Mouse (Mus musculus): ENCODE results near the gene Mettl16. TPM values are rescaled to one million over a fixed set of nuclear protein-coding genes. Genes with fewer than 3 reads are reported as not detected.

The Mettl16 gene
- polyA plus RNA-seq, 1 experiment: 9.2 TPM

DNA sequence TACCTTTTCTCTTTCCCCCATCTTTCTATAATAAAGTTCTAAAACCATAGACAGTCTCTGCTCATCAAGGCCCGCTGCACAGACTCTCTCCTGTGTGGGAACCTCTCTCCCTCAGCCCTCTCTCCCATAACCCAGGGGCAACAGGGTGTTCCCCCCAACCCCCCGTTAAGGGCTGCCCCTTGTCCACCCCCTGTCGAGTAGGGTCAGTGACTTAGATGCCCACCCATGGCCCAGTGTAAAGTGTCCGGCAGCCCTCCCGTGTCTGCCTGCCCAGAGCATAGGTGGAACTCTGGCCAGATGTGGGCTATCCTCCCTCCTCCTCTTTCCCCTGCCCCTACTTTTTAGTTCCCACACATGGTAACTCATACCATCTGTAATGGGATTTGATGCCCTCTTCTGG is 40.9 kb downstream of the Mettl16 start:
- H3K27ac ChIP-seq (ENCODE audit: insufficient read depth, low read depth, low read length): no peak overlapping the region
- no peak overlapping the region for H3K4me3 ChIP-seq (ENCODE audit: insufficient read depth, low read length)
- H3K4me1 ChIP-seq (ENCODE audit: control insufficient read depth, insufficient read depth, low read length): no peaks in the 10 kb centered on the region
- TF ChIP-seq POLR2A (IDR thresholded peaks at IDR 0.05; ENCODE audit: borderline replicate concordance, low read depth, low read length): no peak
- TF ChIP-seq CTCF (IDR thresholded peaks at IDR 0.05; ENCODE audit: low read depth, low read length): no peak

DNA sequence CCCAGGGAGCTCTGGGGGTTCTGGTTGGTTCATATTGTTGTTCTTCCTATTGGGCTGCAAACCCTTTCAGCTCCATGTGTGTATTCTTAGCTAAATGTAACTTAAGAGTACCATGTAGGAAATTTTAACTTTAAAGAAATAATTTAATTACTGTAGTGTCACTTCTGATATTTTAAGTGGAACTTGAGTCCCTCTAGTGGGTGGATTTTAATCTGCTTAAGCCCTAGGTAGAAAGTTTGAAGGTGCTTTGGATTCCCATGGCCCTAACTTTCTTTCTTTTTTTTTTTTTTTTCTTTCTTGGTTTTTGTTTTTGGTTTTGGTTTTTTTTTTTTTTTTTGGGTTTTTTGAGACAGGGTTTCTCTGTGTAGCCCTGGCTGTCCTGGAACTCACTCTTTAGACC is 45.2 kb downstream of the Mettl16 start:
- Histone ChIP-seq H3K4me1 (ENCODE audit: control insufficient read depth, insufficient read depth, low read length) (no peaks in the 10 kb centered on the region), H3K4me3 (ENCODE audit: insufficient read depth, low read length) (no peak overlapping the region), H3K27ac (ENCODE audit: insufficient read depth, low read depth, low read length) (no peak overlapping the region)
- TF ChIP-seq POLR2A (IDR thresholded peaks at IDR 0.05; ENCODE audit: borderline replicate concordance, low read depth, low read length) (no peak), CTCF (IDR thresholded peaks at IDR 0.05; ENCODE audit: low read depth, low read length) (no peak)

DNA sequence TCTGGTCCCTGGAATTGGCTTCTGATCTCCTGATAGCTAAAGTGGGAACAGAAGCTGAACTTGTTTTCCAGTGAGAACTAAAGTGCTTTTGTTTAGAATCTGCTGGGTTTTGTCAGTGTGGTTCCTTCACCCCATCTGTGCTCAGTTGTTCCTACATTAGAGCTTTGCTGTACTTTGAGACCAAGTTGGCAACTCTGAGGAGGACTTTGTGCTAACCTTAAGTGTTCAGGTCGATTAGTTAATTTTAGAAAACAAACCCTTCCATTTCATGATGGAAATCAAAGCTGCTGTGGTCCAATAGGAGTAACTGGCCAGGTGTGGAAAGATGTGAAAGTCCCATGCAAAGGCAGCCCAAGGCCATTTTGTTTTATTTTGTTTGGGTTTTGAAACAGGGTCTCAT is 50.3 kb downstream of the Mettl16 start:
- H3K27ac ChIP-seq (ENCODE audit: insufficient read depth, low read depth, low read length): no peak overlapping the region
- no peak overlapping the region for H3K4me3 ChIP-seq (ENCODE audit: insufficient read depth, low read length)
- peaks cover 12% of the 10 kb centered on the region for H3K4me1 ChIP-seq (ENCODE audit: control insufficient read depth, insufficient read depth, low read length)
- no peak for TF ChIP-seq POLR2A (IDR thresholded peaks at IDR 0.05; ENCODE audit: borderline replicate concordance, low read depth, low read length)
- TF ChIP-seq CTCF (IDR thresholded peaks at IDR 0.05; ENCODE audit: low read depth, low read length): no peak

DNA sequence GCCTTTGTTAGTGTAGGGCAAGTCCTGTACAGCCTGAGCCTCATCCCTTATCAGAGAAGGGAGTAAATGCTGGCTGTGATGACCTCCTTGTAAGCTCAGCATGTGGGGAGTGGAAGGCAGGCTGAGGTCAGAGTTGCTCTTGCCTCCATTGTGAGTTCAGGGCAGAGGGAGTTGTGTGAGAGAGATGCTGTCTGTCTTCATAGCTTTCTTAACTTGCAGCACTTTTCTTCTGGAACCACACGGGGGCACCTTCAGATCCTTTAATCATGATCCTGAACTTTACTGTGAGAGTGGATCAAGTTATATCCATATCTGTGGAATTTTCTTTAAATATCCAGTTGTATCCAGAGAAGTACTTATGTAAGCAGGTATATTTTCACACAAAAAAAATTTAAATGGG is 50.8 kb downstream of the Mettl16 start:
- H3K4me3 ChIP-seq (ENCODE audit: insufficient read depth, low read length): no peak overlapping the region
- H3K4me1 ChIP-seq (ENCODE audit: control insufficient read depth, insufficient read depth, low read length): peaks cover 16% of the 10 kb centered on the region
- no peak for TF ChIP-seq POLR2A (IDR thresholded peaks at IDR 0.05; ENCODE audit: borderline replicate concordance, low read depth, low read length)
- no peak overlapping the region for H3K27ac ChIP-seq (ENCODE audit: insufficient read depth, low read depth, low read length)

DNA sequence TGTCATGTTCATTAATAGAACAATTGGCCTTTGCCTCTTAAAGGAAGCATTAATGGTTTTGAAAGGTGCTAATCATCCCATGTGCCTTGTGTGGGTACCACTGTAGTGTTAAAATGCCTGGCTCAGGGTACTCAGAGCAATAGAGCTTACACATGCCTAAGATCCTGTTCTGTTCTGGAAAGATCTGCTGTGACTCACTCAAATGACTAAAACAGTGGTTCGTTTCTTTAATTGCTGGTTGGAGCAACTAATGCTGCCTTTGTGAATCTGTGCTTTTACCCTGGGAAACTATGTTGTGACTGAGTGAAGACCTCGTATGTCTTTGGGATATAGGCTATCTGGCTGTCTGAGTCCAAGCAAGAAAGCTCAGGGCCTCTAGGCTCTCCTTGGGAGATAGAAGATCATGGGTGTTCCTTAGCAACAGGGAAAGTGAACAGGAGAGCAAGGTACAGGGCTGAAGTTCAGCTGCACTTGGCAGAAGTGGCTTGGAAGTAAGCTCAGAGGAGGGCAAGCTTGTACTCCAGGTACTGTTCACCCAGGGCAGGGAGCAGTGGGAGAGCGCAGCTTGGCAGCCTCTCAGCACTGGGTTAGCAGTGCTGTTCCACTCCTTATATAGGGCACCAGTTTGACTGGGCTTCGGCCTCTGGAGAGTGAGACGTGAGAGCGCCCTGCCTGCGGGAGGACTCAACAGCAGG is 52.3 kb downstream of the Mettl16 start:
- TF ChIP-seq CTCF (IDR thresholded peaks at IDR 0.05; ENCODE audit: low read depth, low read length): no peak
- TF ChIP-seq POLR2A (IDR thresholded peaks at IDR 0.05; ENCODE audit: borderline replicate concordance, low read depth, low read length): no peak
- no peak overlapping the region for H3K4me3 ChIP-seq (ENCODE audit: insufficient read depth, low read length)
- no peak overlapping the region for H3K27ac ChIP-seq (ENCODE audit: insufficient read depth, low read depth, low read length)
- peaks cover 29% of the 10 kb centered on the region for H3K4me1 ChIP-seq (ENCODE audit: control insufficient read depth, insufficient read depth, low read length)

DNA sequence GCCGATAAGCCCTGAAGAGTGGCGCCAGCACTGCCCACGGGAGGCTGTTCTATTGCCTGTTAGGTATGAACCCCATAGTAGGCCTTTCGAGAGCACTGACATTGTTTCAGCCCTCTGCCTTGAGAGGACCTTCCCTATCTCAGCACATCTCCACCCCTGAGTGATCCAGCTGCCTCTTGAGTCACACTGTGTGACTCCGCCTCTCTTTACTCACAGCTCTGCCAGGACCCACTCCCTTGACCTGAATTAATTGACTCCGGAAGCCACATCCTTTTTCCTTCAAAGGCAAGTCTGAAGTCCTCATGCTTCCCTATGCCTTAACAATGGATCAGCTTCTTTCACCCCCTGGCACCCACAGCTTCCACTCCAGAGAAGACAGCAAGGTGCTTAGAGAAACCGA is 55.5 kb downstream of the Mettl16 start:
- H3K4me1 ChIP-seq (ENCODE audit: control insufficient read depth, insufficient read depth, low read length): peaks cover 41% of the 10 kb centered on the region
- peak overlapping the region; percentile 95 for H3K27ac ChIP-seq (ENCODE audit: insufficient read depth, low read depth, low read length)
- TF ChIP-seq CTCF (IDR thresholded peaks at IDR 0.05; ENCODE audit: low read depth, low read length): no peak
- TF ChIP-seq POLR2A (IDR thresholded peaks at IDR 0.05; ENCODE audit: borderline replicate concordance, low read depth, low read length): no peak
- no peak overlapping the region for H3K4me3 ChIP-seq (ENCODE audit: insufficient read depth, low read length)

DNA sequence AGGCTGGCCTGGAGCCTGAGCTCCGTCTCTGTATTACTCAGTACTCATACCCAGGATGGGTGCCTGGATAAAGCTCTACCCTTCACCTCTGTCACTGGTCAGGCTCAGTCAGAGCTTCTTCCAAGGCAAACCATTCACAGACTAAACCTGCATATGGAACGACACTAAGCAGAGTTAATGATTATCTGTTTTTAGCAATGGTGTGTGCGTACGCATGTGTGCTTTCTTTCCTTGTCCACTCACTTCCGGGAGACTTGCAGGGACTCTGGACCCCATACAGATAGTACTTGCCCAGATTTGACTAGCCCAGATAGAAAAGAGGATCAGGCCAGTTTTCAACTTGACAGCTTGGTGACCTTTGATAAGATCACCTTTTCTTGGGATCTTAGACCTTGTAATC is 56.1 kb downstream of the Mettl16 start:
- Histone ChIP-seq H3K27ac (ENCODE audit: insufficient read depth, low read depth, low read length) (peak overlapping the region; percentile 95), H3K4me3 (ENCODE audit: insufficient read depth, low read length) (no peak overlapping the region), H3K4me1 (ENCODE audit: control insufficient read depth, insufficient read depth, low read length) (peaks cover 41% of the 10 kb centered on the region)
- no peak for TF ChIP-seq POLR2A (IDR thresholded peaks at IDR 0.05; ENCODE audit: borderline replicate concordance, low read depth, low read length)
- no peak for TF ChIP-seq CTCF (IDR thresholded peaks at IDR 0.05; ENCODE audit: low read depth, low read length)

DNA sequence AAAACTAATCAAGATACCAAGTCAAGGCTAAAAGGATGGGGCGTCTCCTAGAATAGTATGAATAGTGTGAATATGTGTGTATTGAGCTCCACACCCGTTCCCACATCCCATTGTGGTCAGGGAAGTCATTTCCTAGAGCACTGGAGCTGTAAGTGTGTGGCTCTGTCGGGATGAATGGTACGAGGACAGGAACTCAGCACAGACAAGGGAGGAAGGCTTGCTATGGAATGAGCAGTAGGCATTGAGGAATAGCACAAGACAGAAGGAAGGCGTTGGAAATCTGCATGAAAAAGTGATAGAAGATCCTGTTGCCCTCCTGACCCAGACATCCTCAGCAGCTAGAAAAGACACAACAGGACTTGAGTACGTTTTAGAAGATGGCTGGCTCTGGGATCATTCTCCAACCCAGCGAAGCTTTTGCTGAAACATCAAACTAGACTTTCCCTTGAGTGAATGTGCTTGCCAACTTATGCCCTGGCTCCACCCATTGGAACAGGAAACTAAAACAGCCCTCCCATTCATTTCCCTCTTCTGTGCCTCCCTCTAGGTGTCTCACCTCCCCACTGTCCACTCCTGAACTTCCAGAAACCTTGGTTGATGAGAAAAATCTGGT is 57.3 kb downstream of the Mettl16 start:
- Histone ChIP-seq H3K27ac (ENCODE audit: insufficient read depth, low read depth, low read length) (peak overlapping the region; percentile 95), H3K4me3 (ENCODE audit: insufficient read depth, low read length) (0 out of 2 replicates have a peak overlapping the region, but pooled peaks have one; percentile 1), H3K4me1 (ENCODE audit: control insufficient read depth, insufficient read depth, low read length) (peaks cover 41% of the 10 kb centered on the region)
- TF ChIP-seq CTCF (IDR thresholded peaks at IDR 0.05; ENCODE audit: low read depth, low read length): no peak
- no peak for TF ChIP-seq POLR2A (IDR thresholded peaks at IDR 0.05; ENCODE audit: borderline replicate concordance, low read depth, low read length)

DNA sequence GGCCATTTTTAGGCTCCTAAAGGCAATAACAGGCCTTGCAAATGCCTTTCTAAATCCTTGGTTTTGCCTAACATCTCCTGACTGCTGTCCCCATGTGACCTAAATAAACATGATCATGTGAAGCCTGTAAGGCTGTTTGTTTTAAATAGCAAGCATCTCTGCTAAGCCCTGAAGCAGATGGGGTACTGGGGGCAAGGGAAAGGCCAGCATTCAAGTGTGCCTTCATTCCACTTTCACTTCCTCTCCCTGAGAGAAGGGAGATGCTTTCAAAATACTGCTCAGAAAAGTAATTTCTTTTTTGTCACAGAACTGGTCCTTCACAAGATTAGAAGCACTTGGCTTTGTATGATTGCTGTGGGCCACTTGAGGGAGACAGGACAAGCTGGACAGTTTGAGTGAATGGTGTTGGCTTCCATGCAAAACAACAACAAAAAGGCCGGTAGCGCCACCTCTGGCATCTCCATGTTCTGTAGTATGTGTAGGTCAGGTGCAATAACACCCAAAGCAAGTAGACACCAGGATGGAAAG is 57.8 kb downstream of the Mettl16 start:
- 0 out of 2 replicates have a peak, but pooled peaks have one; percentile 16 for TF ChIP-seq CTCF (IDR thresholded peaks at IDR 0.05; ENCODE audit: low read depth, low read length)
- TF ChIP-seq POLR2A (IDR thresholded peaks at IDR 0.05; ENCODE audit: borderline replicate concordance, low read depth, low read length): no peak
- H3K27ac ChIP-seq (ENCODE audit: insufficient read depth, low read depth, low read length): peak overlapping the region; percentile 95
- peaks cover 40% of the 10 kb centered on the region for H3K4me1 ChIP-seq (ENCODE audit: control insufficient read depth, insufficient read depth, low read length)
- H3K4me3 ChIP-seq (ENCODE audit: insufficient read depth, low read length): no peak overlapping the region; the same call in 1 of the 2 replicates

DNA sequence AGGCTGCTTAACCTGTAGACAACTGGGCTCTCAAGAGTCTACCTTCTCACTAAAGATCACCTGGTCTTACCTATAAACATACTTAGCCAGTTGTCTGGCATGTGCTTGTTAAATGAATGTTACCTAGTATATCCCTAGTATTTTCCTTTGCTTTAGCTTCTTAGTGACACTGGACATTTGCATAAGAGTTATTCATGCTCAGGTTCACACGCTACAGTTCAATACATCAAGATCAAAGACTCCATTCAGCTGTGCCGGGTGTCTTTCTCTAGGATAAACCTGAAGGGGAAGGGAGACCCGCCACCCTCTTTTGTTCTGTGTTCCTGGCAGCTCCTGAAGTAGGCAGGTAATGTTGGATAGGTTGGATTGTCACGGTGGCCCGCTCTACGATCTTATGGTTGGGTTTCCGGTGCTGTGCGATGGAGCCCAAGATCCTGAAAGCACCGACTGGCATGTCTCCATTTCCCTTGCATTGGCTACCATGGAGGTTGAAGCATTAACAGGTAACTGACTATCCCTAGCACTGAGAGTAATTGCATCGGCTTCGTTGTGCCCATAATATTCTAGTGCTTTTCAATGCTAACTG is 58.4 kb downstream of the Mettl16 start:
- H3K4me3 ChIP-seq (ENCODE audit: insufficient read depth, low read length): peak overlapping the region; percentile 83

More for the DNA sequence above, 58.4 kb downstream of the Mettl16 start:
- peaks cover 46% of the 10 kb centered on the region for H3K4me1 ChIP-seq (ENCODE audit: control insufficient read depth, insufficient read depth, low read length)
- TF ChIP-seq CTCF (IDR thresholded peaks at IDR 0.05; ENCODE audit: low read depth, low read length) (no peak), POLR2A (IDR thresholded peaks at IDR 0.05; ENCODE audit: borderline replicate concordance, low read depth, low read length) (no peak)
- peak overlapping the region; percentile 95 for H3K27ac ChIP-seq (ENCODE audit: insufficient read depth, low read depth, low read length)
